Mouse (Mus musculus) neutrophil, adult 5-6 weeks (primary cell): Measurements from ENCODE around the gene Kcnip3. TPM values are rescaled to one million over a fixed set of nuclear protein-coding genes. Genes with fewer than 3 reads are reported as not detected.

Experiments
- ATAC-seq: fragments of 151-379, 151-347 bp; 2 replicates; pipeline ENCODE4 v1.8.0; 2017; ENCODE audit warnings: mild to moderate bottlenecking, moderate TSS enrichment; ENCODE audit not compliant: insufficient number of reproducible peaks, poor library complexity, low FRiP score, severe bottlenecking; ENCODE audit errors: extremely low read depth
- total RNA-seq: library from RNA; stranded (forward); fragments of 200-1000 nt; gene quantifications from 2 replicates; pipeline ENCODE4 v1.2.3, GENCODE M21; 2017

Gene Kcnip3
- total RNA-seq, 1 experiment from 2014 or later, result not detected

GRCm38 (mm10) chr2:127481841-127482532 is 39.9 kb downstream of the Kcnip3 start:
- ATAC-seq, result no peak

- ATAC-seq, result no peak
Observed at GRCm38 (mm10) chr2:127479763-127480162, 42.1 kb downstream of the Kcnip3 start.

- ATAC-seq, result no peak
Observed at GRCm38 (mm10) chr2:127479210-127479609, 42.7 kb downstream of the Kcnip3 start.

- no peak for ATAC-seq
Observed at GRCm38 (mm10) chr2:127472279-127472678, 49.6 kb downstream of the Kcnip3 start.

GRCm38 (mm10) chr2:127471281-127471680 is 50.6 kb downstream of the Kcnip3 start:
- no peak for ATAC-seq

DNA sequence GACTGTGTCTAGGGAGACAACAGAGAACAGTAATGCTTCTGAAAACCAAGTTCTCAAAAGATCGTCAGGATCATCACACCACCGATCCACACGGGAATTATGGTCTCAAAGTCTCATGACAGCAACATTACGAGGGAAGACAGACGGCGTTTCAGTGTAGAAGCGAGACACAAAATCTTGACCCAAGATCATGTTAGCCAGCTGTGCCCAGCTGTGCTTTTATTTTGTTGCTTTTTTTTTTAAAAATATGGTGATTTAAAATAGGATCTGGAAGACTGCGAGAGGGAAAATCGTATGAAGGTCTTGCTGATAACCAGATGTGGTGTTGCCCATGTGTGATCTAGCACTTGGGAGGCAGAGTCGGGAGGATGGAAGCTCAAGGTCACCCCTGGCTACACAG is 51.2 kb downstream of the Kcnip3 start:
- ATAC-seq, result no peak

DNA sequence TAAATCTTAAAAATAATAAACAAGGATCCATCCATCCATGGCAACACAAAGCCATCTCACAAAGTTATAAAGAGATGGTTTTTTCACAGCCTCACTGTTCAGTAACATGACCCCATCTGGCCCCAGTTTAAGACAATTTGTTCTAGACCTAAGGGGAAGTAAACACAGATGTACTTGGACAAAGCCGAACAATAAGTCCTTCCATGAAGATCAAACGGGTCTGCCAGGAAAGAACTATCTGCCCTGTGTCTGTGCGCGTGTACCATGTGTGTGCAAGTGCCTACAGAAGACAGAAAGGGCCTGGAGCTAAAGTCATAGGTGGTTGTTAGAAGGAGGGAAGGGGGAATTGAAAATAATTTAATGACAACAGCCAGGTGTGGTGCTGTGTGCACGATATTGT is 51.7 kb downstream of the Kcnip3 start:
- no peak for ATAC-seq

- peak; percentile 67; the same call in 1 of the 2 replicates for ATAC-seq
Observed at GRCm38 (mm10) chr2:127462314-127462713, 59.6 kb downstream of the Kcnip3 start.

GRCm38 (mm10) chr2:127461351-127461750 is 60.5 kb downstream of the Kcnip3 start:
- no peak for ATAC-seq

DNA sequence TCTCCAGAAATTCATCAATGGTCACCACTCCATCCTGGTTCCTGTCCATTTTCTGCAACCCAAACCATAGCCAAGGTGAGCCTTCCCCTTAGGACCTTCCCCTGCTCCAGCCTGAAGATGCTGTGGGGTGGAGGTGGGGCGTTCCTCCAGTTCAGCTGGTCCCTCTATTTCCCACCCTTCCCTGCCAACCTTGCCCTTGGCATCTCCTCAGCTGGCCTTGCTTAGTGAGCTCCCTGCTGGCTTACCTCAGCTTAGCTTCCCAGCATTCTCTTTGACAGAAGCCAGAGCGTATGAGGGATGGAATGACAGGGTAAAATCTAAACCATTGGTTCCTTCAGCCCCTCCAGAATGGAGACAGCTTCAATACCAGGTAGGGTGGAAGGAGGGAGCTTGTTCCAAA is 62.6 kb downstream of the Kcnip3 start:
- no peak for ATAC-seq

GRCm38 (mm10) chr2:127453764-127454163 is 68.1 kb downstream of the Kcnip3 start:
- ATAC-seq, result peak; percentile 47; the same call in 1 of the 2 replicates

DNA sequence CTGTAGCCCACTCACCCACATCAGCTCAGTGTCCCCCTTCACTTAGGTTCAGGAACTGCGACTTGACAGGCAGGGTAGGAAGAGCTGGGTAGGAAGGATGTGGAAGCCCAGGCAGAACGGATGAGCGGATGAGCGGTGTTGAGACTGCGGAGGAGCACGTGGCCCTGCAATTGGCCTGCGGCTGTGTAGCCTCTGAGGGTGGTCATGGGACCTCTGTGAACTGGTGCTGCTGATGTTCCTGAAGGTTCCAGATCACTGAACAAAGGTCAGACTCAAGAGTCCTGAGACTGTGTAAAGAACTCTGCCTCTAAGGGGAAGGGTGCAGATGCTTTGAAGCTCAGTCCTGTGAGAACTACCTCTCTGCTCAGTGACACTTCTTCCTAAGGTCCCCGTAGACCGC is 68.8 kb downstream of the Kcnip3 start:
- no peak for ATAC-seq

GRCm38 (mm10) chr2:127451748-127452147 is 70.1 kb downstream of the Kcnip3 start:
- no peak for ATAC-seq

DNA sequence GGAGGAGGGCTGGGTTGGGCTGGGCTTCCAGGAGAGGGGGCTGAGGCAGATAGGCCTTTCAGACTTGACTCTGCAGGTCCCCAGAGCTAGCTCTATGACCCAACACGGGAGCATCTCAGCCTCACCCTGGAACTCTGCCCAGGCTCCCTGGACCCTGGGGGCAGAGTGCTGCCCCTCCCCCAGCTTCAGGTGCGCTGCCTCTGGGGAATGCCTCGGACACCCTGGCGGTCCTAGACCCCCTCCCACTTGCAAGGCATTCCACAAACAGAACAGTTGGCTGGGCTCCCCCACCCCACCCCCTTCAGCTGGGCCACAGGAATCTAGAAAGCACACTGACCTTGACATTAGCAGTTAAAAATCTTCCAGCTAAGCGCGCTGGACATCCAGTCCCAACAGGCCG is 72.2 kb downstream of the Kcnip3 start:
- ATAC-seq, result no peak

DNA sequence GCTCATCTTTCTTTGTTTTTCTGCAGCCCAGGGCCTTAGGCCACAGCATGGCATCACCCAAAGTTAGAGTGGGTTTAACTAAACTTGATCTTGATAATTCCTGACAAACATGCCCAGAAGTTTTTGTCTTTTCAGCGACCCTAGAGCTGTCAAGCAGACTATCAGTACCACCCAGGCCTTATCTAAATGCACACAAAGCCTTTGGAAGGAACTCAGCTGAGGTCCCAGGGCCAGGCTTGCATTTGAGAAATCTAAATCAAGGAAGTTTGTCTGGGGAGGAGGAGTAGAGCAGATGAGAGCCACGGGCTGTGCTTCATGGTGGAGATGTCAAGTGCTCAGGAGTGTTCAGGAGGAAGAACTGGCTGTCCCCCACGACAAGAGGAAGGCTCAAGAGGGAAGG is 75.0 kb downstream of the Kcnip3 start:
- ATAC-seq, result no peak

- ATAC-seq, result peak; percentile 82
Observed at GRCm38 (mm10) chr2:127444055-127444789, 77.7 kb downstream of the Kcnip3 start, which contains the start of gene Fahd2a. Gene Fahd2a (minus strand): TSS chr2:127444565.

GRCm38 (mm10) chr2:127437697-127438096 is 84.2 kb downstream of the Kcnip3 start:
- ATAC-seq, result no peak

DNA sequence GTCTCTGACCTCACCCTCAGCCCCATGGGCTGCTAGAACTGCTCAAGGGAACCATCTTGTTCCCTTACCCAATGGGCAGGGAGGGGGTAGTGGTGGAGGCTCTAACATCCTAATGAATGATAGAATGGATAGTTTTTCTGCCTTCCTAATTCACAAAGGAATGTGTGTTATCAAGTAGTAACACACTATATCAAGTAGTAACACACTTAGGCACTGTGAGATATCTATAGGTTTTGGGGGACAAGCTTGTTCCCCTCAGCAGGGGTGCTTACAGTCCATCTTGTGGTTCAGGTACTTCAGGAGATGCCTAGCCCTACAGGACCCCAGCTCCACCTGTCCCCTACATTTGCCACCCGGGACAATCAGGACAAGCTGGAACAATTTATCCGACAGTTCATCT is 86.3 kb downstream of the Kcnip3 start:
- ATAC-seq, result no peak

DNA sequence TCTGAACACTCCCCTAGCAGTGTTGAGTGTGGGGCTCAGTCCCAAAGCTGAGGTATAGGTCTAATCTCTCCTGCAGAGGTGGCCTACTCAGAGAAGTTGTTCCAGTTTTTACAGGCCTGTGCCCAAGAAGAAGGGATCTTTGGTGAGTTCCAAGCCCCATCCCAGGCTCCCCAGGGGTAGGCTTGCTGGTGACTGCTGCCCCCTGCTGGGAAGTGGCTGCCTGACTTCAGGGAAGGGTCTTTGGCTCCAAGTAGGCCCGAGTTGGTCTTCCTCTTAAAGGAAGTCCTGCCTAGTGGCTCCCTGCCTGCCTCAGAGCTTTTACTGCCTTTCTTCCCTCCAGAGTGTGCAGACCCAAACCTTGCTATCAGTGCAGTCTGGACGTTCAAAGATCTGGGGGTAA is 86.8 kb downstream of the Kcnip3 start:
- no peak for ATAC-seq

GRCm38 (mm10) chr2:127433487-127434295 is 88.2 kb downstream of the Kcnip3 start:
- ATAC-seq, result no peak
